Mouse (Mus musculus) limb, embryonic 11.5 days (tissue): Measurements from ENCODE around the gene Slc39a3. TPM values are rescaled to one million over a fixed set of nuclear protein-coding genes. Genes with fewer than 3 reads are reported as not detected.
"Not testable (repeated sequence)": the region's sequence is repeated elsewhere in the genome, so short reads cannot be mapped to it uniquely, and the experiment has no call there.

Experiments used
- ATAC-seq: fragments of 200-750 bp; cut with Nextera tagmentation; 2 replicates; pipeline ENCODE4 v1.8.0; 2017; ENCODE audit warnings: low read depth; ENCODE audit not compliant: insufficient number of reproducible peaks, low FRiP score, low TSS enrichment
- DNase-seq: peaks from one replicate; pipeline ENCODE4 v3.0.0-alpha.2; 2015; ENCODE audit warnings: low spot score
- H3K27ac ChIP-seq: fragments of 300-500 bp; sonication (generic); replicated peaks from 2 replicates; pipeline ENCODE4 v1.5.1; 2014; ENCODE audit warnings: low read depth, mild to moderate bottlenecking, low read length
- H3K27me3 ChIP-seq: fragments of 300-500 bp; sonication (generic); 2 replicates; pipeline ENCODE4 v1.6.1; 2014; ENCODE audit warnings: mild to moderate bottlenecking, low read length, mixed read lengths; ENCODE audit not compliant: control insufficient read depth, insufficient read depth
- H3K36me3 ChIP-seq: fragments of 300-500 bp; sonication (generic); 2 replicates; pipeline ENCODE4 v1.6.1; 2014; ENCODE audit warnings: mild to moderate bottlenecking, low read length, moderate library complexity, mixed read lengths; ENCODE audit not compliant: control insufficient read depth, insufficient read depth
- H3K4me1 ChIP-seq: fragments of 300-500 bp; sonication (generic); 2 replicates; pipeline ENCODE4 v1.6.1; 2014; ENCODE audit warnings: low read length, mixed read lengths; ENCODE audit not compliant: control insufficient read depth, insufficient read depth
- H3K4me2 ChIP-seq: fragments of 300-500 bp; sonication (generic); 2 replicates; pipeline ENCODE4 v1.6.1; 2014; ENCODE audit warnings: low read depth, mild to moderate bottlenecking, moderate library complexity; ENCODE audit not compliant: severe bottlenecking
- H3K4me3 ChIP-seq: fragments of 300-500 bp; sonication (generic); 2 replicates; pipeline ENCODE4 v1.5.1; 2014; ENCODE audit warnings: low read depth, low read length
- H3K9ac ChIP-seq: fragments of 300-500 bp; sonication (generic); 2 replicates; pipeline ENCODE4 v1.6.1; 2014; ENCODE audit warnings: mild to moderate bottlenecking, low read length
- H3K9me3 ChIP-seq: fragments of 300-500 bp; sonication (generic); 2 replicates; pipeline ENCODE4 v1.6.1; 2016; ENCODE audit warnings: low read length; ENCODE audit not compliant: control insufficient read depth
- WGBS: fragments of 180-500 bp; shearing (Covaris S2); extraction: QIAGEN DNeasy Blood & Tissue Kit; methylation state at CpG from one replicate; pipeline ENCODE4 v1.1.7; 2014; 5-methylcytosine and 5-hydroxymethylcytosine counted together
- polyA plus RNA-seq: library from polyadenylated mRNA; unstranded; fragments of >200 nt; fragmentation: Nextera tagmentation; extraction: Ambion mirVana; gene quantifications from 2 replicates; pipeline ENCODE4 v1.2.1, GENCODE M21; 2014

Gene Slc39a3
- polyA plus RNA-seq, 1 experiment from 2014 or later: 7.9 TPM

DNA sequence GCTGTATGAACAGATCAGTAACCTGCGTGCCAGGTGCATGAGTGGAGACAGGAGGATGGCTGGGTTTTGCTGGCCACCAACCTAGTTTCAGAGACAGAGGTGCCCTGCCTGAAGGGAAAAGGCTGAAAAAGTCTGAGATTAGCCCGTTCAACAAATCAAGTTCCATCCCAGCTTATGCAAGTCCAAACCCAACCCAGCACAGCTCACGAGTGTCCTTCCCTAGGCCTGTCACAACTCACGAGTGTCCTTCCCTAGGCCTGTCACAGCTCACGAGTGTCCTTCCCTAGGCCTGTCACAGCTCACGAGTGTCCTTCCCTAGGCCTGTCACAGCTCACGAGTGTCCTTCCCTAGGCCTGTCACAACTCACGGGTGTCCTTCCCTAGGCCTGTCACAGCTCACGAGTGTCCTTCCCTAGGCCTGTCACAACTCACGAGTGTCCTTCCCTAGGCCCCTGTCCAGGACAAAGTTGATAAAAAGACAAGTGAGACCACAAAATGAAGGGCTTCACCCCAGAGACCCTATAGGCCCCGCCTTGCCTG lies 18.6 kb upstream of the Slc39a3 start:
- not testable (repeated sequence) for H3K27me3 ChIP-seq, H3K27ac ChIP-seq, DNase-seq, ATAC-seq, H3K4me2 ChIP-seq, H3K4me3 ChIP-seq, H3K9me3 ChIP-seq, H3K9ac ChIP-seq
- H3K4me1 ChIP-seq: peaks cover 10% of the 10 kb centered on the region
- WGBS: 80% methylated on average over 11 of the region's 11 CpGs
- peaks cover 15% of the 10 kb centered on the region for H3K36me3 ChIP-seq

DNA sequence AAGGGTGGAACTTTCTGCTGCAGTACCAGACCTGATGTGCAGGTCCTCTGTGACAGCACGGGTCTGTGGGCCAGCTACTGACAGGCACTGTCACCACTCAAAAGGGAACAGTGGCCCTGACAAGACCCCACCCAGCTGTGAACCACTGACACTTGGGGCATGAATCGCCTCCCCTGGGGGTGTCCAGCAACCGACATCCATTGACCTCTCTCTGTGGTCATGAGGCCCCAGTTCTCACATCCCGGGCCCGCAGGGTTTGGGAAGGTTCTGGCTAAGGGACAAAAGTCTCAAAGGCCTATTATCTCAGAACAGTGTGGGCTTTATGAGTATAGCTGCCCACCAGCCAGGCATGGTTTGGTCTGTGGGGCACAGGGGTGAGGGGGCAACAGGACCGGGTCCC lies 17.9 kb upstream of the Slc39a3 start:
- H3K4me1 ChIP-seq: peaks cover 10% of the 10 kb centered on the region
- WGBS: 90% methylated on average over 6 of the region's 6 CpGs
- H3K9ac ChIP-seq: no peak overlapping the region
- no peak overlapping the region for H3K27ac ChIP-seq
- no peak for DNase-seq
- H3K27me3 ChIP-seq: no peaks in the 10 kb centered on the region
- no peak overlapping the region for H3K4me3 ChIP-seq
- H3K36me3 ChIP-seq: peaks cover 18% of the 10 kb centered on the region
- no peak overlapping the region for H3K4me2 ChIP-seq
- H3K9me3 ChIP-seq: no peaks in the 10 kb centered on the region
- ATAC-seq: no peak

GRCm38 (mm10) chr10:81052577-81052976 lies 15.4 kb upstream of the Slc39a3 start:
- ATAC-seq: no peak

DNA sequence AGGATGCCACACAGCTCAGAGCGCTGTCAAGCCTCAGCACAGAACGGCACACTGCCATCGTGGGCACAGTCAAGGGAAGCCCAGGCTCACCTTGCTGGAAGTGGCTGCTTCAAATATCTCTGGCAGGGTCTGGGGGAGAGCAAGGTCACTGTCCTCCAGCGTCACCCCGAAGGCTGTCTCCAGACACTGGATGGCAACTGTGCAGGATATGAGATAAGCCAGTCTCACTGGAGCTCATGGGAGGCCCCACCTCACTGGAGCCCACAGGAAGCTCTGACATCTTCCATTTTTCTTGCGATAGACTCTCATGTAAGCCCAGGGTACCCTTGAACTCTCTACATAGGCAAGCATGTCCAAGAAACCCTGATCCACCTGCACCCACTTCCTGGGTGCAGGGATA lies 13.9 kb upstream of the Slc39a3 start:
- Histone ChIP-seq H3K27ac (no peak overlapping the region), H3K36me3 (peaks cover 43% of the 10 kb centered on the region), H3K9ac (no peak overlapping the region), H3K4me3 (no peak overlapping the region), H3K9me3 (no peaks in the 10 kb centered on the region), H3K27me3 (no peaks in the 10 kb centered on the region), H3K4me1 (no peaks in the 10 kb centered on the region), H3K4me2 (no peak overlapping the region)
- ATAC-seq: no peak
- no peak for DNase-seq
- 95% methylated on average over 6 of the region's 6 CpGs for WGBS

More at GRCm38 (mm10) chr10:81052577-81052976, 15.4 kb upstream of the Slc39a3 start:
- WGBS: 96% methylated on average over 5 of the region's 5 CpGs
- Histone ChIP-seq H3K4me1 (0 out of 2 replicates have a peak, but pooled peaks cover 3% of the 10 kb centered on the region), H3K27ac (no peak overlapping the region), H3K27me3 (no peaks in the 10 kb centered on the region), H3K9ac (no peak overlapping the region), H3K4me3 (no peak overlapping the region), H3K9me3 (no peaks in the 10 kb centered on the region), H3K4me2 (no peak overlapping the region), H3K36me3 (peaks cover 40% of the 10 kb centered on the region)
- DNase-seq: no peak

DNA sequence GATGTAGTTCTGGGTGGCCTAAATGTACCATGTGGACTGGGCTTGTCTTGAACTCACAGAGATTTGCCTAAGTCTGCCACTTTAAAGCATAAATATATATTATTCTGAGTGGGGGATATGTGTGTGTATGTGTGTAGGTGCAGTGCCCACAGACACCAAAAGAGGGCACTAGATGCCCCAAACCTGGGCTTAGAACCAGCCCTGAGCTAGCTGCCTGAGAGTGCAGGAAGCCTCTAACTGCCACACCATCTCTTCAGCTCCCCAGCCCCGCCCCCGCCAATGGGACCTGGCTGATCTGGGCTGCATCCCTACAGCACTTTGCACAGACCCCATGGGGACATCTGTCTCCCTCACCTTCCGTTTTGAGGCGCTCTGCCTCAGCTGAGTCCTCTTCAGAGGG lies 13.4 kb upstream of the Slc39a3 start:
- Histone ChIP-seq H3K9me3 (no peaks in the 10 kb centered on the region), H3K4me2 (no peak overlapping the region), H3K4me1 (no peaks in the 10 kb centered on the region), H3K9ac (no peak overlapping the region), H3K4me3 (no peak overlapping the region), H3K36me3 (peaks cover 46% of the 10 kb centered on the region), H3K27me3 (no peaks in the 10 kb centered on the region), H3K27ac (no peak overlapping the region)
- ATAC-seq (no peak), DNase-seq (peak; percentile 47)
- WGBS: 94% methylated on average over 4 of the region's 4 CpGs

- ATAC-seq, H3K27me3 ChIP-seq, H3K4me2 ChIP-seq, H3K9me3 ChIP-seq, H3K4me3 ChIP-seq, H3K9ac ChIP-seq, DNase-seq, H3K27ac ChIP-seq, H3K4me1 ChIP-seq: not testable (repeated sequence)
- H3K36me3 ChIP-seq: peaks cover 44% of the 10 kb centered on the region
- 93% methylated on average over 14 of the region's 14 CpGs for WGBS
Measured at GRCm38 (mm10) chr10:81045246-81045645, 8.0 kb upstream of the Slc39a3 start.

DNA sequence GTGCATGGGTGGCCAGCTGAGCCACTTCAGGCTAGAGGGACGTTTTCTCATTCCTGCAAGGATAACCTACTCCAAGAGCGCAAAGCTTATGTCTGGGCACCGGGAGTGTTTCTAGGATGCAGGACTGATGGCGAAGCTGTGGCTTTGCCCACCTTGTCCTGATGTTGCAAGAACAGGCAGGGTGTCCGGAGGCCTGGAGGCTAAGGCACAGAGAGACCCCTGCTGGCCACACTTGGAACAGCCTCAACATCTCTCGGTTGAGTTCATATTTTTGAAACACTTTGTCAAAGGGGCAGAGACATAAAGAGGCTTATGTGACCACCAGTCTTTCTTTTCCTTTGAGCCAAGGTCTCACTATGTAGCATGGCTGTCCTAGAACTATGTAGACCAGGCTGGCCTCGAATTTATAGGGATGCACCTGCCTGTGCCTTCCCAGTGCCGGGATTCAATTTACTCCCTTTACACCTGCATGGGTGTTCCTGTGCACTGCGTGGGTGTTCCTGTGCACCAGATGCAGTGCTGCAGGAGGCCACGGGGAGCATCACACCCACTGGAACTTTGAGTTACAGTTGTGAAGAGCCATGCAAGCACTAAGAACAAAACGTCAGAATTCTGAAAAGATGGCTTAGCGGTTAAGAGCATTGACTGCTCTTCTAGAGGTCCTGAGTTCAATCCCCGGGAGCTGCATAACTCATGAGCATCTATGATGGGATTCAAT lies 4.4 kb upstream of the Slc39a3 start:
- H3K9ac ChIP-seq: no peak overlapping the region
- peak; percentile 85 for DNase-seq
- ATAC-seq: no peak
- H3K36me3 ChIP-seq: peaks cover 17% of the 10 kb centered on the region
- 34% methylated on average over 13 of the region's 13 CpGs for WGBS
- H3K4me1 ChIP-seq: no peaks in the 10 kb centered on the region
- H3K4me3 ChIP-seq: no peak overlapping the region
- no peak overlapping the region for H3K4me2 ChIP-seq
- no peak overlapping the region for H3K27ac ChIP-seq
- H3K9me3 ChIP-seq: no peaks in the 10 kb centered on the region
- no peaks in the 10 kb centered on the region for H3K27me3 ChIP-seq

GRCm38 (mm10) chr10:81036251-81036650 lies 975 bp downstream of the Slc39a3 start:
- WGBS: 74% methylated on average over 7 of the region's 7 CpGs
- no peak overlapping the region for H3K4me3 ChIP-seq
- H3K27ac ChIP-seq: no peak overlapping the region
- H3K36me3 ChIP-seq: no peaks in the 10 kb centered on the region
- ATAC-seq (no peak), DNase-seq (no peak)
- no peaks in the 10 kb centered on the region for H3K9me3 ChIP-seq
- H3K9ac ChIP-seq: no peak overlapping the region
- H3K4me1 ChIP-seq: no peaks in the 10 kb centered on the region
- no peak overlapping the region for H3K4me2 ChIP-seq
- H3K27me3 ChIP-seq: no peaks in the 10 kb centered on the region
